Mouse (Mus musculus): Measurements from ENCODE around the gene Kif1c.

DNA sequence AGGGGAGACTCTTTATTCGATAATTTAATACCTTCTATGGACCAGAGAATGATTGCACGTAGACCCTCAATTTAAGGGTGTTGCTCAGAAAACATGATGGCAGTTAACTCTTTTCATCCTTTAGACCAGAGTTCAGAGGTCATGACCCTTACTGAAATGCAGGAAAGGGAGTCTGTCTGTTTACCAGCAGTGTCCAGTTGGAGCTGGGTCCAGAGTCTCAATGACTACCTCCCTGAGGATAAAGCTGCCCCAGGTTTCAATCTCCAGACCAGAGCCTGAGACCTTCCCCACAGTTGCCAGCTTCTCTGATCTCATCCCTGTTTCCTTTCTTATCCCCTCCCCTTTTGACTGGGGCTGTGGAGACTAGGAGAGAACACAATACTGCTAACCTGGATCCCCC lies 21.8 kb upstream of the Kif1c start:
- no peak for TF ChIP-seq CTCF (IDR thresholded peaks at IDR 0.05; ENCODE audit: extremely low read depth, insufficient read length, insufficient replicate concordance, low read depth, low read length)
- TF ChIP-seq POLR2A (IDR thresholded peaks at IDR 0.05; ENCODE audit: low read depth, low read length) = no peak

Measured in small intestine, adult 2 months (tissue).